ENCODE assay signal across 8 mouse cellular contexts in the genomic region with DNA sequence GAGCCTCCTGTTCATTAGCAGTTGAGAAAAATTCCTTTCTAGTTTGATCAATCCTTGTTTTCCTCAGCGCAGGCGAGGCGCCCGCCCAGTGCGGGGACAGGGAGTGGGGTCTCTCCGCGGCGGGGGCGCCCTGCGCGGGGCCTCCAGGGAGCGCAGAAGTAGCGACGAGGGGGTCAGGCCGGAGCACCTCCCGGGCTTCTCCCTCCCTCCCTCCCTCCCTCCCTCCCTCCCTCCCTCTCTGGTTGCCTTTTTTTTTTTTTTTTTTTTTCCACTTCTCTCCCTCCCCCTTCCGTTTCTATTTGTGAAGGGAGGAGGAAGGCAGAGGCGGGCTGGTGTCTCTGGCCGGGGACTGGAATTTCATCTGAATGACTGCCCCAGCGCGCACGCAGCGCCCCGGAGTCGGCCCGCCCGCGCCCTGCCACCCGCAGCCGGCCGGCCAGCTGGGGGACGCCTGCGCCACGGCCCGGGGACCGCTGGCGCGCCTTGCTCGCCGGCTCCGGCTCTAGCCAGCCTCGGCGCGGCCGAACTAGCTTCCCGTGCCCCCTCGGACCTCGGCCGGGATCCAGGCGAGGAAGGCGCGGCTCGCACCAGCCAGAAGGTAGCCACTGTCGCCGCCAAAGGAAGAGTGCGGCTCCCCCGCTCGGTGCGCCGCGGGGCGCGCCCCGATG. TPM values are rescaled to one million over a fixed set of nuclear protein-coding genes. Genes with fewer than 3 reads are reported as not detected.
DNase-seq lines count a peak whose midpoint lies in the region; ATAC-seq lines count a peak whose summit lies in the region.

A gene (plus strand): TSS at position 302 of the 668 bp plus-strand sequence.

- peak within 1 kb of the TSS; percentile 97 for H3K4me3 ChIP-seq in hindbrain, embryonic 14.5 days (replicated peaks; ENCODE audit: low read length)

- H3K9ac ChIP-seq in hindbrain, embryonic 14.5 days, result peak within 1 kb of the TSS; percentile 99

- peaks cover 11% of the 10 kb centered on the region for H3K36me3 ChIP-seq in hindbrain, embryonic 14.5 days (replicated peaks; ENCODE audit: control insufficient read depth, insufficient read depth)

- peak; percentile 88 for DNase-seq in R1 (ENCODE audit: low read depth, low spot score)
- peak; percentile 81 to 83 for DNase-seq in cerebellum, postnatal 10 days
- peak; percentile 86 for DNase-seq in gastrocnemius, adult 18-20 months (ENCODE audit: low spot score)
- peak; percentile 76 for DNase-seq in hindbrain, embryonic 14.5 days (ENCODE audit: low spot score)
- peak; percentile 69 for DNase-seq in left cerebral cortex, adult 11 months (ENCODE audit: low spot score)
- DNase-seq in lung, postnatal 36 days, result peak; percentile 87
- DNase-seq in retina, postnatal 1 day, result peak; percentile 94
- DNase-seq in thymus, postnatal 4 days, result peak; percentile 73

- H3K4me2 ChIP-seq in hindbrain, embryonic 14.5 days (replicated peaks), result peak within 1 kb of the TSS; percentile 96

- H3K4me1 ChIP-seq in hindbrain, embryonic 14.5 days (replicated peaks; ENCODE audit: control insufficient read depth, insufficient read depth, low read length), result peaks cover 31% of the 10 kb centered on the region

- peak; percentile 35 for ATAC-seq in hindbrain, embryonic 14.5 days (ENCODE audit: low FRiP score)

- no peaks in the 10 kb centered on the region for H3K9me3 ChIP-seq in hindbrain, embryonic 14.5 days (ENCODE audit: control insufficient read depth, low read length)

- WGBS in hindbrain, embryonic 14.5 days, result under 1% methylated on average over 50 of the region's 64 CpGs

- H3K27ac ChIP-seq in hindbrain, embryonic 14.5 days, result peak within 1 kb of the TSS; percentile 100

- H3K27me3 ChIP-seq in hindbrain, embryonic 14.5 days (ENCODE audit: control insufficient read depth, insufficient read depth, low read length), result no peaks in the 10 kb centered on the region

RNA-seq across cellular contexts. Expression of the gene that starts here (rescaled TPM):
- total RNA-seq in gastrocnemius, adult 18-20 months (2021), result 10 to 100 TPM; 17.6 to 22.5 TPM
- polyA plus RNA-seq in hindbrain, embryonic 14.5 days (2014; fragmentation: Nextera tagmentation; extraction: Ambion mirVana), result 37.5 and 39.4 TPM in 2 replicates

Comparison
In these comparisons a context has a peak if more than half of its experiments do, and no peak if none do; other contexts are left out.
1. Peak in every context shown above with its lines: DNase-seq, ATAC-seq, H3K4me3 ChIP-seq and H3K27ac ChIP-seq.